Mouse (Mus musculus) embryo, embryonic 10.5 days (tissue): Measurements from ENCODE around the gene Sox5.

Source experiments
- DNase-seq: peaks from one replicate; pipeline ENCODE4 v3.0.0-alpha.2; 2015; ENCODE audit warnings: low spot score

Sox5 gene

GRCm38 (mm10) chr6:144042936-144043335 lies 738.8 kb downstream of the Sox5 start:
- DNase-seq = peak; percentile 40

DNA sequence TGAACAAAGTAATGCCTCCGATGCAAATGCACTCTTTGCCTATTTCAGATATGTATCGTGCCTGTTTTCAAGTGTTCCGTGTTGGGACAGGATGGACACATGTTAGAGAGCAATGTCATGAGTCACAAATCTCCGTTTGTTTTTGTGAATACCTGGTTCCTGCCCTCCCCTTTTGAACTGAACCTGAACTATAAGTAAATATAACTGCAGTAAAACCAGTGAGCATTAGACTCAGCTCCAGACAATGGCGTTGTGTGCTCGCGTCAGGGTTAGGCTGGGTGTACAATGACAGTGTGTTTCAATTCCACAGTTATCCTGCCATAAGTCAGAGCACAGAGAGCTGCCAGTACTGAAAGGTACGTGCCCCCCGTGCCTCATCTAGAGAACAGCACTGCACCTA lies 739.8 kb downstream of the Sox5 start:
- no peak for DNase-seq

DNA sequence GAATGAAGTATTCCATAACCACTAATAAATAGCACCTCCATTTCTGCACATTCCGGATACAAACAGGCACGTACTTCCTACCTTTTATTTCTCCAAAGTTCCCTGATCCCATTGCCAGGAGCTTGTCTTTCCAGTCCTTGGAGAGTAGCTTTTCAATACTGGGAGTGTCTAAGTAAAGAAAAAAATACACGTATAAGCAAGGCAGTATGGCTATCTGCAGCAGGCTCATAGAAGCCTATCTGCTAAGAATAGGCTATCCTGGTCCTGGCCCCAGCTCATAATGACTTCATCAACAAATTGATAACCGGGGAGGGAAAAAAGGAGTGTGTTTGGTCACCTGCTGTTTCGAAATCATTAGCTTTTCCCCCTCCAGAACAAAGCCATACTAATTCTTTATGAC lies 740.6 kb downstream of the Sox5 start:
- no peak for DNase-seq

- no peak for DNase-seq
Measured at GRCm38 (mm10) chr6:144040349-144040748, 741.4 kb downstream of the Sox5 start.

GRCm38 (mm10) chr6:144039221-144039620 lies 742.6 kb downstream of the Sox5 start:
- peak; percentile 54 for DNase-seq

GRCm38 (mm10) chr6:144033191-144033590 lies 748.6 kb downstream of the Sox5 start:
- no peak for DNase-seq

- no peak for DNase-seq
Measured at GRCm38 (mm10) chr6:144016929-144017328, 764.8 kb downstream of the Sox5 start.

DNA sequence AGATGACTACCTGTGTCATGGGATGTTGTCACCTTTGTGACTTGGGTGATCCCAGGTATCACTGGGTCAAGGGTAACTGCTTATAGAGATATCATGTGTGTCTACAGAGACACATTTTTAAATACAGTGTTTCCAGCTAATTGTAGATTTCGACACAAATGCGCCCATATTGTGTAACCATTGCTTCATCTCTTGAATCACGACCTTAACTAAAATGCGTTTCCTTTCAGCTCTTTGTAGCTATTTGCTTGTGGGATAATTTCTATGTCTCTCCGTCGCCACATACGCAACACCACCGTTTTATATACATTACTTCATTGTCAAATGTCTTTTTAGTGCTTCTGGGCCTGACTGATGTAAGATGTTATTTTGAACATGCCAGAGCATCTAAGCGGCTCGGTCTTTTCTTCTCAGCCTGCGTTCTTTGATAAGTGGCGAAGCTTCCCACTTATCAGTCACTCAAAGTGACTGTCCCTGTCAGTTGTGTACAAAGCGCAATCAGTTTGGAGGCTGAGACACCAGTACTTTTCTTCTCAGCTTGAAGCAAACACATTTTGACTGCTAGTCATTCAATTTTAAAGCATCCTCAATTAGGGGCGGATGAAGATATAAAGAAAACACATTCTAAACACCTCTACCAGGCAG lies 769.8 kb downstream of the Sox5 start:
- DNase-seq = no peak

- no peak for DNase-seq
Measured at GRCm38 (mm10) chr6:144010995-144011394, 770.8 kb downstream of the Sox5 start.

- DNase-seq = no peak
Measured at GRCm38 (mm10) chr6:144010285-144010684, 771.5 kb downstream of the Sox5 start.

DNA sequence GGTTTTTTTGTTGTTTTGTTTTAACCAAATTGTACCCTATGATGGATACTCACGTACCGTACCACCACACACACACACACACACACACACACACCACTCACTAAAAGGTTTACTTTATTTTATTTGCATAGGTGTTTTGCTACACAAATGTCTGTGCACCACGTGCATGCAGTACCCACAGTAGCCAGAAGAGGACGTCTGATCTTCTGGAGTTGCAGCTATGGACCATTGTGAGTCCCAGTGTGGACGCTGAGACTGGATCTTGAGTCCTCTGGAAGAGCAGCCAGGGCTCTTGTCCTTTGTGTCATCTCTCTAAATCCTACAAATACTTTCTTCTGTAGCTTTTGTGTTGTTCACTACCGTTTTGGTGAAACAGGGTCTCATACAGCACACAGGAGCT lies 776.6 kb downstream of the Sox5 start:
- no peak for DNase-seq

- DNase-seq = no peak
Measured at GRCm38 (mm10) chr6:143998201-143998600, 783.6 kb downstream of the Sox5 start.

- DNase-seq = no peak
Measured at GRCm38 (mm10) chr6:143997616-143998015, 784.2 kb downstream of the Sox5 start.

GRCm38 (mm10) chr6:143995046-143995445 lies 786.7 kb downstream of the Sox5 start:
- DNase-seq = no peak

- DNase-seq = no peak
Measured at GRCm38 (mm10) chr6:143987548-143987947, 794.2 kb downstream of the Sox5 start.

GRCm38 (mm10) chr6:143980131-143980530 lies 801.6 kb downstream of the Sox5 start:
- no peak for DNase-seq

- DNase-seq = no peak
Measured at GRCm38 (mm10) chr6:143967724-143968400, 813.9 kb downstream of the Sox5 start.

DNA sequence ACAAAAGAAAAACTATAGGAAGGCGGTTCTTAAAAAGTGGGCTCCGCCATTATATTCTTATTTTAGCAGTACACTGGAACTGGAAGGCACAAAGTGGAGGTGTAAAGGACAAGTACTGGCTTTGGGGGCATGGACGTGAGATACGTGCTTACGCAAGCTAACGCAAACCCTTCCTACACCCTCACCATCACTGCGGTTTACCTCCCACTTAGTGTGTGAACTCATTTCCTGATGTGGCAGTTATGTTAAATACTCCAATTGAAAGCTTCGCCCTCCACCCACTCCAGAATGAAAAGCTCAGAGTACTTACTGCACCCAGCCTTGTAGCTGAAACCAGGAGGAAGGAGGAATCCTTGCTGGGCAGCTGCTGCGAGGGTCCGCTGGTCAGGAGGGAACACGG lies 821.3 kb downstream of the Sox5 start:
- DNase-seq = no peak

DNA sequence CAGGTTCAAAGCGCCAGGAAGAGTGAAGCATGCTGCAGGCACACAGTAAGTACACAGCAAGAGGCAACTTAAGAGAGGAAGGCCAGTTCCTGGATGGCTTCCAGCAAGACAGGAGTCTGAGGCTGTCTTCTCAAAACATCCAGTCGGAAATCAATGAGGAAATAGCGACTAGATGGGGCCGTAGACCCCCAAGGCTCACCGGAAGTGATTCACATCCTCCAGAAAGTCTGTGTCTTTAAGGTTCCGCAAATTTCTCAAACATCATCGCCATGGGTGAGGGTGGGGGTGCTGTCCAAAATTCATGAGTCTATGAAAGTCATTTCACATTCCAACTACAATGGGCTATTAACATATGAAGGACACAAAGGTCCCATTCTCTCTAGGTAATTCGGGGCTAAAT lies 821.7 kb downstream of the Sox5 start:
- no peak for DNase-seq

DNA sequence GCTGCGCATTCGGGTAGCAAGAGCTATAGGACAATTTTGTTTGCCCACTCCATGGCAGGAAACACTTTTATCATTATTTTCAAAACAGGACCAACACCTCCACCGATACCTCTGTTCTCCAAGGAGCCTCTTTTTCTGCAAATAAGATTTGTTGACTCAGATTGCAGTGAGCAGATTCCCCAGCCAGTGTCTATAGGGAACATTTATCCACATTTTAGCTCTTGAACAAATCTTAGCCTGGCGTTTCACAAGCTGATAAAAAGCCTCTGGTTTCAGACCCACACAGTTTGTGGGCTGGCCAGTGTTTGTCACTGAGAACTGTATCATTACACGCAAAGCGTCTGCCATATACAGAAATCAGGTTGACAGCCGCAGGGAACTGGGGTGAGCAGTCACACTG lies 823.4 kb downstream of the Sox5 start:
- no peak for DNase-seq

- no peak for DNase-seq
Measured at GRCm38 (mm10) chr6:143957063-143957462, 824.7 kb downstream of the Sox5 start.

- no peak for DNase-seq
Measured at GRCm38 (mm10) chr6:143948553-143949308, 833.0 kb downstream of the Sox5 start.

DNA sequence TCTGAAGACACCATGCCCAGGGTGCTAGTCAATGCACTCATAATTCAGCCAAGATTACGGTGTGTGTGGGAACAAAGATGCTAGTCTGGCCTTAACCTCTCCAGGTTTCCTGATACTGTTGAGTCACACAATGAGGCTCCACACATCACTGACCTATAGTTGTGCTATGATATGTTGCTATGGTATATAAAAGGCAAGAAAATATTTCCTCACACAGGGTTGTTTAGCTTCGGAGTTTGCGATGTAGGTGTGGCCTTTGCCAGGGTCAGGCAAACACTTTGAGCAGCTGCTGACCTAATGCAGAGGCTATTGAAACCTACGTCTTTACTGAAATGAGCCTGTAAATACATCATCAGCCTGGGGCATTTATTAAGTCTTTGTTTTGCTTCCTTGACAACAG lies 833.7 kb downstream of the Sox5 start:
- DNase-seq = no peak
